Mouse (Mus musculus): ENCODE data around the gene Pabpc1l.
A peak's percentile ranks its signal among the peaks of the same experiment; 100 is the strongest.

DNA sequence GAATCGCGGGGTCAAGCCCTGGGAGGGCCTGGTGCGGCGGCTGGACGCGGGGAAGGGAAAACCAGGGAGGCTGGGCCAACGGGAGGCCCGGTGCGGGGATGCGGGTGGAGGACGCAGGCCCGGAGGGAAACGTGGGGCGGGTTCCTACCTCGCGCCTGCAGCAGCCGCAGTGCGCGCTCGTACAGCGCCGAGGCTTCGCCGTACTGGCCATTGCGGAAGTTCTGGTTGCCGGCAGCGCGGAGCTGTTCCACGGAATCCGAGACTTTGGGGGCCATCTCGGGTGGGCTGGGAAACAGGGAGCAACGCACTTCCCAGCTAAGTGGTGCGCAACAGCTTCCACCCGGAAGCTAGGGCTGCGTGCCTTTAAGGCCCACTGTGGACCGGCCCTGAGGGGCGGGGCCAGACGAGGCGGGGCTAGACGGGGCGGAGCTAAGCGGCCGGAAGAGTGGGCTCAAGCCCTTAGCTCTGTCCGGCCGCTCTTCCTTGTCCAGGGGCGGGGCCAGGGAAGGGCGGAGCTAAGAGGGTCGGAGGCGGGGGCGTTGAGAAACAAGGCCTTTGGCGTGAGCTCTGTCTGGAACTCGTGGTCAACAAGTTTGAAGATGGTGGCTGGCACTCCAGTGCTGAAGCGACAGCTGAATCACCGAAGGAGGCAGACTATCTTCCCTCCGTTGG, 45.7 kb downstream of the Pabpc1l start, which contains the start of gene Tomm34:
- peak; percentile 99 for TF ChIP-seq POLR2A (IDR thresholded peaks at IDR 0.05; ENCODE audit: control insufficient read depth, low read depth, low read length)
- TF ChIP-seq CTCF (IDR thresholded peaks at IDR 0.05; ENCODE audit: control insufficient read depth, insufficient read depth, insufficient replicate concordance, low read depth, low read length) = peak; percentile 9; the same call in 1 of the 2 replicates

All from testis, adult 2 months (tissue).